Mouse (Mus musculus): Measurements from ENCODE around the gene Rap1gap2. TPM values are rescaled to one million over a fixed set of nuclear protein-coding genes. Genes with fewer than 3 reads are reported as not detected.

Rap1gap2 gene
- total and polyA plus RNA-seq, 3 experiments = 5.8 to 10.1 TPM; not detected in 1

DNA sequence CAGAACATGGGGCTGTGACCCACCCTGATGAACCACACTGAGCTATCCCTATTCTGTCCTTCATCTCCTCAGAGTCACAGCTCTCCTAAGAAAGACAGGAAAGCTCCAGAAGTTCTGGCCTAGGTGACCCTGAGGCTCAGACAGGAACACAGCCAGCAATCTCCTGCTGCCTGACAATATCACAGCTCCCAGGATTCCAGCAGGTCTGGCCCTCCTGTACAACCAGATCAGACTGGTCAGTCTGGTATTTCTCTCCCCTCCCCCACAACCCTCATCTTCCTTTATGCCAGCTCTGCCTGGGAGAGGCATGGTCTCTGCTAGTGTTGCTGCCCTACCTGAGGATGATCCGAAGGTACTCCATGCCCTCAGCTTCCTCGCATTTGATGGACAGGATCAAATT, 175.3 kb downstream of the Rap1gap2 start:
- no peaks in the 10 kb centered on the region for H3K27me3 ChIP-seq (ENCODE audit: control insufficient read depth in 1 of 2, insufficient read depth in 2 of 2, low read length in 2 of 2)
- H3K4me1 ChIP-seq (ENCODE audit: control insufficient read depth in 1 of 2, insufficient read depth in 2 of 2, low read length in 2 of 2) = peaks cover 0 to 5% of the 10 kb centered on the region in 2 experiments; a peak in 1 of 4 replicates
- no peak for DNase-seq (ENCODE audit: low read depth, low spot score)
- no peaks in the 10 kb centered on the region for H3K36me3 ChIP-seq (ENCODE audit: control insufficient read depth in 1 of 2, insufficient read depth in 2 of 2, low read length in 2 of 2)
- H3K79me2 ChIP-seq (ENCODE audit: control insufficient read depth, insufficient read depth, low read length, poor library complexity) = no peaks in the 10 kb centered on the region
- H3K9me3 ChIP-seq (replicated peaks; ENCODE audit: insufficient read depth, low read length) = no peaks in the 10 kb centered on the region
- H3K9ac ChIP-seq (ENCODE audit: control insufficient read depth, low read depth, low read length, poor library complexity, severe bottlenecking) = no peak overlapping the region
- no peak for TF ChIP-seq CTCF (IDR thresholded peaks at IDR 0.05 in 2 of 3, conservative IDR thresholded peaks at IDR 0.05 in 1 of 3; ENCODE audit: control insufficient read depth in 1 of 3, insufficient read depth in 1 of 3, low read depth in 2 of 3, low read length in 3 of 3, poor library complexity in 1 of 3, severe bottlenecking in 1 of 3)
- no peak for TF ChIP-seq TAL1 (IDR thresholded peaks at IDR 0.05; ENCODE audit: low read length)
- H3K4me3 ChIP-seq (ENCODE audit: control insufficient read depth in 1 of 2, insufficient read depth in 1 of 2, low read depth in 2 of 2, low read length in 2 of 2) = no peak overlapping the region
- no peak overlapping the region for H3K27ac ChIP-seq (ENCODE audit: control insufficient read depth, low read depth, low read length)

DNA sequence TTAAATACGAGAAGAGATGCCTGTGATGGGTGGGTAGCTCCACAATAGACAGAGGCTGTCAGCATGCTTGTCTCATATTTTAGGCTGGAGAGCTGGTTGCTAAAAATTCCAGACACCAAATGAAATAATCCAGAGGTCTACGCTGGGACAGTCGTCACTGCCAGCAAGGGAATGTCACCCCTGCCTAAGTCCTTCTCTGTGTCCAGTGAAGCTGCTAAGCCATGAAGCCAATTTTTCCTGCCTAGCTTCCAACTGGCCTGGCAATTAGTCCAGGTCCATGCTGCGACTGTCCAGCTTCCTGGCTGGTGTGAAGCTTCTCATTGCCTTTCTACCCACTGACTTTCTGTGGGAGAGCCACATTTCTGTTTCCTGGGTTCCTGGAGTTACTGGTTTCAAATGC, 177.7 kb downstream of the Rap1gap2 start:
- Histone ChIP-seq H3K9me3 (replicated peaks; ENCODE audit: insufficient read depth, low read length) (no peaks in the 10 kb centered on the region), H3K27me3 (ENCODE audit: control insufficient read depth in 1 of 2, insufficient read depth in 2 of 2, low read length in 2 of 2) (no peaks in the 10 kb centered on the region), H3K4me3 (ENCODE audit: control insufficient read depth in 1 of 2, insufficient read depth in 1 of 2, low read depth in 2 of 2, low read length in 2 of 2) (no peak overlapping the region), H3K4me1 (ENCODE audit: control insufficient read depth in 1 of 2, insufficient read depth in 2 of 2, low read length in 2 of 2) (no peaks in the 10 kb centered on the region), H3K27ac (ENCODE audit: control insufficient read depth, low read depth, low read length) (no peak overlapping the region), H3K9ac (ENCODE audit: control insufficient read depth, low read depth, low read length, poor library complexity, severe bottlenecking) (no peak overlapping the region), H3K36me3 (ENCODE audit: control insufficient read depth in 1 of 2, insufficient read depth in 2 of 2, low read length in 2 of 2) (no peaks in the 10 kb centered on the region), H3K79me2 (ENCODE audit: control insufficient read depth, insufficient read depth, low read length, poor library complexity) (no peaks in the 10 kb centered on the region)
- no peak for TF ChIP-seq ZMIZ1 (IDR thresholded peaks at IDR 0.05; ENCODE audit: low read depth, low read length)
- no peak for TF ChIP-seq RAD21 (IDR thresholded peaks at IDR 0.05; ENCODE audit: low read depth, low read length)
- TF ChIP-seq ZNF384 (IDR thresholded peaks at IDR 0.05; ENCODE audit: low read depth, low read length) = no peak
- no peak for TF ChIP-seq UBTF (IDR thresholded peaks at IDR 0.05; ENCODE audit: borderline replicate concordance, insufficient read depth, low read depth, low read length)
- TF ChIP-seq EP300 (IDR thresholded peaks at IDR 0.05; ENCODE audit: low read depth in 1 of 2, low read length in 2 of 2) = no peak
- TF ChIP-seq MAFK (IDR thresholded peaks at IDR 0.05; ENCODE audit: borderline replicate concordance, low read depth, low read length) = no peak
- no peak for TF ChIP-seq POLR2AphosphoS5 (IDR thresholded peaks at IDR 0.05; ENCODE audit: borderline replicate concordance, low read depth, low read length)
- TF ChIP-seq MAZ (IDR thresholded peaks at IDR 0.05; ENCODE audit: low read depth, low read length) = no peak
- no peak for DNase-seq (ENCODE audit: low read depth, low spot score)

DNA sequence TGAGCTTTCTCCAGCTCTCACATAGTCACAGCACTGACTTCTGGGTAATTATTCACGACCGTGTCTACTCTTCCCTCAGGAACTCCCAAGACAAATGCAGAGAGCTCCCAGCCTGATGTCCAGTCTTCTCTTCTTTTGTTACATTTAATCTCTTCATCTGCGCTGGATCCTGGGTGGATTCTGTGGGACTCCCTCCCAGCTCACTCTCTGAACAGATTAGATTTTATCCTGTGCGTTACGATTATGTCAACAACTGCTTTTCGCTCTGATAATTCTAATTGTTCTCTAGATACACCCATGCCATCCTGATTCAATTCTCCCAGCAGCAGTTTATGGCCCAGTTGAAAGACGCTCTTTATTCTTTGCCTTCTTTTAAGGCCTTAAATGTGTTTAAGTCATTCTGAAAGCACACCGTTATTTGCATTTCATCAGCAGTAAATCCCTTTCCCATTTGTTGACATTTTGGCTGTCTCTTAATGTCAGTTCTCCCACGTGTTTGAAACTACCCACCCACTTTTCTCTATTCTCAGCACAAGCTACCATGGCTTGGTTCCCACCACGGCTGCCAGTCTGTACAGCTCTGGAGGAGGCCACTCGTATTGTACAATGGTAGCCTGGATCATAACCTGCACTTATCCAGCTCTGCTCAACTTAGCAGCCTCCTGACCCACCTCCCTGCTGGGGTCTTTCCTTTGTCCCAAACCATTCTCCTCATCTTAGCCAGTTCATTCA, 180.8 kb downstream of the Rap1gap2 start:
- DNase-seq (ENCODE audit: low read depth, low spot score) = no peak
- Histone ChIP-seq H3K9me3 (replicated peaks; ENCODE audit: insufficient read depth, low read length) (no peaks in the 10 kb centered on the region), H3K9ac (ENCODE audit: control insufficient read depth, low read depth, low read length, poor library complexity, severe bottlenecking) (no peak overlapping the region), H3K4me1 (ENCODE audit: control insufficient read depth in 1 of 2, insufficient read depth in 2 of 2, low read length in 2 of 2) (no peaks in the 10 kb centered on the region), H3K4me3 (ENCODE audit: control insufficient read depth in 1 of 2, insufficient read depth in 1 of 2, low read depth in 2 of 2, low read length in 2 of 2) (no peak overlapping the region), H3K27me3 (ENCODE audit: control insufficient read depth in 1 of 2, insufficient read depth in 2 of 2, low read length in 2 of 2) (no peaks in the 10 kb centered on the region), H3K36me3 (ENCODE audit: control insufficient read depth in 1 of 2, insufficient read depth in 2 of 2, low read length in 2 of 2) (no peaks in the 10 kb centered on the region), H3K79me2 (ENCODE audit: control insufficient read depth, insufficient read depth, low read length, poor library complexity) (no peaks in the 10 kb centered on the region), H3K27ac (ENCODE audit: control insufficient read depth, low read depth, low read length) (no peak overlapping the region)
- TF ChIP-seq USF2 (IDR thresholded peaks at IDR 0.05; ENCODE audit: borderline replicate concordance in 1 of 2, insufficient read depth in 1 of 2, low read depth in 1 of 2, low read length in 2 of 2) (no peak), MYB (IDR thresholded peaks at IDR 0.05; ENCODE audit: low read depth, low read length) (no peak), GATA1 (IDR thresholded peaks at IDR 0.05; ENCODE audit: low read depth, low read length) (no peak), SMC3 (IDR thresholded peaks at IDR 0.05; ENCODE audit: low read depth, low read length) (no peak), JUND (IDR thresholded peaks at IDR 0.05; ENCODE audit: low read depth, low read length) (no peak), RAD21 (IDR thresholded peaks at IDR 0.05; ENCODE audit: low read depth, low read length) (no peak), GABPA (IDR thresholded peaks at IDR 0.05; ENCODE audit: low read depth, low read length) (no peak), HCFC1 (IDR thresholded peaks at IDR 0.05; ENCODE audit: low read depth, low read length) (no peak)
